Mouse (Mus musculus) frontal cortex, postnatal 25 days (tissue): ENCODE data around the gene Pttg1ip.

Experiments used
- DNase-seq, 2 experiments: peaks; one replicate each; pipeline ENCODE4 v3.0.0; 2022; ENCODE audit warnings: low spot score in 2 of 2

Pttg1ip gene

DNA sequence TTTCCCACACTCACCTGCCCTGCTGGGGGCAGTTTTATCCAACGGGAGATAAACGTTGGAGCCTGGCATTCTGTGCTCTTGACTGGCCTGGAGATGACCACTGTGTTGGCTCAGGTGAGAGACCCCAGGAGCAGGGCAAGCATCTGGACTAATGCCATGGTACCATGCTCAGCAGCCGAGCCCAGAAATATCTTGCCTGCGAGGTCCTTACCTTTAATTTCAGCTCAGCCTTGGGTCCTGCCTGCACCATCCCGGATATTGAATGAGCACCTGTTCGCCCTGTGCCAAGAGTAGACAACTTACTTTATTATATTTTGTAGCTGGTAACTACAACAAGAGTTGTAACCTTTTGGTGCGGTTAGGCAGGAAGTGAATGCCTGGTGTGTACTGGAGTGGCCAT, 25.3 kb downstream of the Pttg1ip start:
- no peak for DNase-seq

DNA sequence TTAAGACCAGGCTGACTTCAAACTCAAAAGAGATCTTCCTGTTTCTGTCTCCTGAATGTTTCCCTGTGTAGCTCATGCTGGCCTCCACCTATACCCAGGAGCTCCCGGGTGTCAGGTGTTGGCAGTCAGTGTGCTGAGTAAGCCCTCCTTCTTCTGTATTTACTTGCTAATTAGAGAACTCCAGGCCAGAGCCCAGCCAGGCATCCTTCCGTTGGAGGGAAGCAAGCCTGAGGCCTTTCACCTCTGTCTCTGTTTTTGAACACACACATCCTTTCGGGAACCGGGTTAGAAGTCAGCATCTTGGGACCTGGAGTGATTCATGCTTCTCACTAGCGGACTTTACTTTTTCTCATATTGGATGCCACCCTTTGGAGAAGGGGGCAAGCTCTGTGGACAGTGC, 25.9 kb downstream of the Pttg1ip start:
- no peak for DNase-seq

DNA sequence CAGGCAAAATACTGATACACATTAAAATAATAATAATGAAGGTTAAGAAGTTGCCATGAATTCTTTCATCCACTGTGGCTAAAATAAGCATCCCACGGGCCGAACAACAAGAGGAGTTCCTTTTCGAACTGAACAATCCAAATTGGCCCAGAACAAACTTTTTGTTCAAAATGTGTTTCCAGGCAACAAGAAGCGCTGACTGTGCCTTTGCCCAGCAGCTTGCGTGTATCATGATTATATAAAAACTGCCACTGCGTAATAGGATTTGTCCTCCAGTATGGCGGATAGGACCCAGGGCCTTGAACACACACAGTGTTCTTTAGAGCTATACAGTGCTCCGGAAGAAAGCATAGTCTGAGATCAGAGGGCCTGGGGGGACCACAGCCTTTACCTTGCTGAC, 27.1 kb downstream of the Pttg1ip start:
- DNase-seq = no peak

DNA sequence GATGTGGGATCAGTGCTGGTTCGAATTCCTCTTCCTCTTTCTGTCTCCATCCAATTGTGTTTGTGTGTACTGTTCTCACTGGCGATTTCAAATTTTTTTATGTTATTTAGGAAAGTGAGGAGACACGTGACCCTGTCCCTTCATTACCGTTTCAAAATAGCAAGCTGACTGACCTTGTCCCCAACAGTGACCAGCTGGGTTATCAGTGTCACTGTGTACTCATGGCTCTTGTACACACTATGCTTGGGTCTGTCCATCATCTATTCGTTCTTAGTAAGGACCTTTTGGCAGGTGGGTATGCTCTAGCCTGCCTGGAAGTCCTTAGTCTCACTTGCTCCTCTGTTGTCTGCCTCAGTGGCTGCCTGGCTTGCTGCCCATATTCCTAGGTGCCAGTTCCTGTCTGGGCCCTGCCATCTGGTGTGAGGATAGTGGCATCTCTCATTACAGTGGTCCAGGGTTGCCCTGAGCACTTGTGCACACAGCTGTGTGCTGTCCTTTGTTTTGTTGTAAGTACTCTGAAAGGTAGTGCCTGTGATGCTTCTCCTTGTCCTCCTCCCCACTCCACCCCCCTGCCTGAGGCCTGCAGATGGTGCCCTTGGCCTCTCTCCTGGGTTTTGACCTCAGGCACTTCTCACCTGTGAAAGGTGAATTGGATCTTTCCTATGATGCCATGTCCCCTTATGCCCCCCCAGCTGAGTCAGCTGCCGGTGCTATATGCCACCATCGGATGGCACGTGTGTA, 28.9 kb downstream of the Pttg1ip start:
- no peak for DNase-seq

DNA sequence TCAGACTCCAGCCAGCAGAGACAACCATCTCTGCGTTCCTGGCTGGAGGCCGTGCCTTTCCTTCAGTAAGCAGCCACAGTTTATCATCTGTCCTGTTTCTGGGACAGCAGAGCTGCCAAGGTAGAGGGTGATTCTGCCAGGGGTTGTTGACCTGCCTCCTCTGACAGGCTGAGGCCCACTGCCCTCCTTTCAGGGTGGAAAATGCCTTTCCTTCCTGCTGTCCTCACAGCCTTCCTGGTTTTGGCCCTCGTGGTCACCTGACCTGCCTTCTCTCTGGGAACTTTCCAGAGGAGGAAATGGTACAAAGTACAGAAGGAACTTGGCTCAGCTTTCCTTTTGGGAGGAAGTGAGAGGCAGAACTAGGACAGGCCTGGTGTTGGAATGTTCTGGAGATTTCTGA, 31.9 kb downstream of the Pttg1ip start:
- no peak for DNase-seq

DNA sequence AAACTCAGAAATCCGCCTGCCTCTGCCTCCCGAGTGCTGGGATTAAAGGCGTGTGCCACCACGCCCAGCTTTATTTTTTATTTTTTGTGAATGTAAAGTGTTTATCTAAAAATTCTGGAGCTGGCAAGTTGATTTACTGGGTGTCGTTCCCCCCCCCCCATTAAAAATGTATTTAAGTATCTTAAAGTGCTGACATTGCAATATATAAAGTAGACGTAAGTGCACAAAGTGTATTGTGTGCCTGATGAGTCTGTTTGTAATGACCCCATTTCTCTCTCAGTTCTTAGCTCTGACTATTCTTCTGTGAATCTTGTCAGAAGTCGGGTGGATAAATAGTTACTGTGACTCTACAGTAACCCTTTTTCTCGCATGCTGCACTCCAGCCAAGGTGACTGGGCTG, 34.1 kb downstream of the Pttg1ip start:
- DNase-seq = no peak

DNA sequence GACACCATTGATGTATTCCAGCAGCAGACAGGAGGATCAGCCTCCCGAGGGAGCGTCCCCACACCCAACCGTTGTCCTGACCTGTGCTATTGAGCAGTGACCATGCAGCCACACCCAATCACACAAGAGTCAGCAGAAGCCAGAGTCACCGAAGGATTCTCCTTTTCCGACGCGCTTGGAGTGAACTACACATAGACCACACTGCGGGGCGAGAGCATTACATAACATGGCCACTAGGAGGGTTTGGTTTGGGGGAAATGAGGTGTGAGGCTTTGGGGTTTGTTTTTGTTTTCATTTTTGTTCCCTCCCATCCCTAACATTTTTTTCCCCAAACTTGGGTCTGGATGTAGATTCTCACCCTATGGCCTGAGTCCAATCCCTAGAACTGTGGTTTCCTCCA, 34.6 kb downstream of the Pttg1ip start:
- DNase-seq = no peak

DNA sequence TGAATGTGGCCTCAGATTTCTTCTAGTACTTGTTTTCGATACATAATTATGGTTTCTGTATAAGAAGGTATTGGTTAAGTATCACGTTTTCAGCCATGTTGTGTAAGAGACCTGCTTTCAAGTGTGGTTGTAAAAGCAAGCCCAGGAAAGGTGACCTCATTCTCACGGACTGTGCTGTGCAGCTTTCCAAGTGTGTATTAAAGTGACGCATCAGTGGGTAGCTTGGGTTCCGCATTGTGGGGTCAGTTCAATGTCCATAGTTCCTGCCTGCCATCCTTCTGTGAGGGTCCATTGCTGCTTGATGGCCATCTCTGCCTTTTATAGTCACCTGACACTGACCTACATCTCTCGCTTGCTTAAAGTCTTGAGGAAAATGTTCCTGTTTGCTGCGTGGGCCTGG, 35.4 kb downstream of the Pttg1ip start:
- DNase-seq = no peak

DNA sequence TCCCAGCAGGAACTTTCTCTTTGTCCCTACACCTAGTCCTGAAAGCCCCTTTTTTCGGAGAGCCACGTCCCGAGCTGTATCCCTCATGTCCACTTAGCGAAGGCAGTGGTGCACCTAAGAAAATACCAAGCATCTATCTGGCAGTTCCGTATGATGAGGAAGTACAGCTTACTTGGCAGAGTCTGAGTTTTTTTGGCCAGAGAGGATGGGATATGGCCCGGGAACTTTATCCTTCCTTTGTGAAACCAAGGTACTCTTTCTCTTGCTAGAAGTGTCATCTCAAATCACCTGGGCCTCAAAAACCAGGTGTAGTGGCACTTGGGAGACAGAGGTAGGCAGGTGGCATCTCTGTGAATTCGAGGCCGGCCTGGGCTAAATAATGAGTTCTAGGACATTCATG, 40.0 kb downstream of the Pttg1ip start:
- no peak for DNase-seq

DNA sequence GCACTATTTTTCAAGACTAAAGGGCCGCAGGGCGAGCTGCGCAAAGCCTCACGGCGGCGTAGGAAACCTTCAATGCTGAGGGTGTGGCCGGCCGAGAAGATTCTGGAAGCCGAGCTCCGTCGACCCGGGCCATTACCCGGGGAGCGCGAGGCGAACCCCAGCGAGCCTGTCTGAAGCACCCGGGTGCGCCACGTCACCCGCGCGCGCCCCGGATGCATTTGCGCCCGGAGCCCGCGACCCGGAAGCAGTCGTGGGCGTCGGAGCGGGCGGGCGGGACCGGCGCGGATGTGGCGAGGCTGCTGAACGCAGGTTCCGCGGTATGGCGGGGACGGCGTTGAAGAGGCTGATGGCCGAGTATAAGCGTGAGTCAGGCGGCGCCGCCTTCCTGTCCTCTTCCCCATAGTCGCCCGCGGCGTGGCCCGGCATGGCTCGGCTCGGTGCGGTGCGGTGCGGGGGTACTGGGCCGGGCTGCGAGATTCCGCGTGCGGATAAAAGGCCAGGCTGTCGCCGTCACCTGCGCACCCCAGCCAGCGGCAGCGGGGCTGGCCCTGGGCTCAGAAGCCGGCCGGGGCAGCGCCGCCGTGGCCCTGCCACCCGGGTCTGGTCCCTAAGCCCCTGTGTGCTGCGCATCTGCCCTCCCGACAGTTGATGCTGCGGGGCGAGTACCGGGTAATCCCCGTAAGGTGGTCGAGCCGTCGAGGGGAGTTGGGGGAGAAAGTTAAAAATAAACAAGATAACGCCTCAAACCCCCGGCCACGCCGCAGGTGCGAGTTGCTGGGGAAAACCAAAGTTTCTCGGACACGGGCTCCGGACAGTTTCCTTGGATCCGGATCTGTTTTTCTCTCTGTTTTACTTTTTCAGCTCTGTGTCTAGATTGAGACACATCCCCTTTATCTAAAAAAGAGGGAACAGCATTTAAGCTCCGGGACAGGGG, 40.8 kb downstream of the Pttg1ip start, which contains the start of gene Ube2g2:
TSS of gene Ube2g2 (plus strand) at position 221 of the 934 bp plus-strand sequence.
- DNase-seq = peak; percentile 74 to 88

DNA sequence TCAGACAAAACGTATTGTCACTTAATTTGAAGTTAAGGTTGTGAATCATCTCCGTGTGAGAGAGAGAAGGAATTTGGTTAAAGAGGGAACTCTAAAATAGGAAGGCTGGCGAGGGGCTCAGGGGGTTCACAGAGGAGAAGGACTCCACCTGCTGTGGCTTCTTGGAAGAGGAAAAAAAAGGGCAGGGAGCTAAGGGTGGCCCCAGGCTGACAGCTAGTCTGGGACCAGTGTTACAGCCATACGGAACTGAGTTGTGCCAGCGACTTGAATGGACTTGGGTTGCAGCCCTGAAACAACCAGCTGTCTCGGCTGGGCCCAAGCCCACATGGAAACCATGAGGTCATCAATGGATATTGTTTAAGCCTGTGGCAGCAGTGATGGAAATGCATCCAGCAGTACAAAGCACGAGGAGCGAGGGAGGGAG, 41.6 kb downstream of the Pttg1ip start:
- no peak for DNase-seq

DNA sequence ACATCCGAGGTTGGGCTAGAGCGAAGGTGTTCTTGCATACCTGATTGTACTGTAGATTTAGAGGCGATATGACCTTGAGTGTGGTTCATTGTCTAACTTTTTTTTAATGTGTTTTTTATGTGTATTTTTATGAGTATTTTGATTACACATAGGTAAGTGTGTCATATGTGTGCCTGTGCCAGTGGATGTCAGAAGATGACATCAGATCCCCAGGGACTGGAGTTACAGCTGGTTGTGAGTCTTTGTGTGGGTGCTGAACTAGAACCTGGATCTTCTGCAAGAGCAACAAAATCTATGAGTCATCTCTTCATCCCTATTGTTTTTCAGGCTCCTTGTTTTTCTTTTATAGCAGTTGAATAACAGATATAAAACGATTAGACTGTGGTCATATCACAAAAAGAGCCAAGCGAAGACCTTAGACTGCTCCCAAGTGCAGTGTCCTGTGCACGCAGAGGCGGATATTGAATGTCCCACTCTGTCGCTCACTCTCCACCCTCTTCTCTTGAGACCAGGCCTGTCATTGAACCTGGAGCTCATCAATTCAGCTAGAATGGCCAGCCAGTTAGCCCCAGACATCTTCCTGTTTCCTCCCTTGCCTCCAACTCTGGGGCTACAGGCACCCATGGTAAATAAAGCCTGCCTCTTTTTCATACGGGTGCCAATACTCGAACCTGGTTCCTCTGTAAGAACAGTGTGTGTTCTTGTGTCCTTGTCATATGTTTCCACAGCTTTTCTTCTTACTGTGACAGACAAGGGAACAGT, 42.3 kb downstream of the Pttg1ip start:
- no peak for DNase-seq

DNA sequence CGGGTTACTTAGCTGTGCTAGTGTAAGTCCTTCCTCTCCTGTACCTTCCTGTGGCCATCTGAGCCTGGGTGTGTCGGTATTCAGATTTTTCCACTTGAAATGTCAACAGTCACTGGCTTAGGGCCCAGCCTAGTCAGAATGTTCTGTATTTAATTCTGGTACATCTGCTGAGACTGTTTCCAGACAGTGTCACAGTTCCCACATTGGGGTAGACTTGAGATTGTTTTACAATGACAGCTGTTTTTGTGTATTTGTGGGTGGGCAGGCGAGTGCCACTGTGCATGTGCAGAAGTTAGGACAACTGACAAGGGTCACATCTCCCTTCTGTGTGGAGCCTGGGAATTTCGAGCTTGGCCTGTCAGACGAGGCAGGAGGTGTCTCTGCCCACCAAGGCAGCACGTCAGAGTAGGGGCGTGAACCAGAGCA, 43.1 kb downstream of the Pttg1ip start:
- DNase-seq = no peak

DNA sequence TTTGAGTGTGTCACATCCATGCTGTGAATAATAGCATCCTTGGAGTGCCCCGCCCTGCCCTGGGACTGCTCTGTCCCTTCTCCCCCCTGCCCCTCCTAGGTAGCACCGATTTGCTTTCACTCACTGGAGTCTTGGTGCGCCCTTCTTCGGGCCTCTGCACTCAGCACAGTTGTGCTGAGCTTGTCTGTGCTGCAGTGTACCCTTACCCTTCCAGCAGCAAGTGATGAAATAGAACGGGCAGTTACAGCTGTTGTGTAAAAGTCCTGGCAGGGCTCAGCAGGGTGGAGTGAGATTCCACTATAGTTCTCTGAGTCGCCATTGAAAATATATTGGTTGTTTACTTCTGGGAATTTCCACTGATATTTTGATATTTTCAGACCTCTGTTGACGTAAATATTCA, 44.5 kb downstream of the Pttg1ip start:
- no peak for DNase-seq

DNA sequence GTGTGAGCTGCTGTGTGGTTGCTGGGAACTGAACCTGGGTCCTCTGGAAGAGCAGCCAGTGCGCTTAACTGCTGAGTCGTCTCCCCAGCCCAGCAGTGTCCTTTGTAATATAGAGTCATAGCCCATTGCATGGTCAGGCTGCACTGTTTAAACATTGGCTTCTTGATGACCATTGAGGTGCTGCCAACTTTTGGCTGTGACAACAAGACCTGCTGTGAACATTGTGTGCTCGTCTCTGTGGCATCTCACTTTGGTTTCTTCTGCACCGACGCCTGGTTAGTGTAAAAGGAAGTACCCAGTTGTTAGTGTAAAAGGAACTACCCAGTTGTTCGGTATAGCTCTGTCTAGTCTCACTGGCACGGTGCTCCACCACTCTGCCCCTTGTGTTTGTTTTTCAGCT, 45.1 kb downstream of the Pttg1ip start:
- no peak for DNase-seq

DNA sequence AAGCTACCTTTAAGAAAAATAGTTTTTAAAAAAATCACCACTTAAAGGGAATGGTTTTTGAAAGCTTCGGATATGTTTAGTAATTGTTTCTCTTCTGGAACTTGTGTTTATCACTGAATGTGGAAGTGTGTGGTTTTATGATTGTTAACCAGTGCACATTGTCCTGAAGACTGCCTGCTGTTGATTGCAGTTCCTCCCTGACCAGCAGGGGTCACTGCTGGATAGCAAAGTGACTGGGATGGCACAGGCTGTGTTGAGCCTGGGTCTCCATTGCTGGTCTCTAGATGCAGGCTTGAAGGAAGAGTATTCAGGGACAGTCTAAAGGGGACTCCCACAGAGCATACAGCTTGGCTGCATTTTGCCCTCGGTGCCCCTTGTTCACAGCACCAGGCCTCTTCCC, 46.0 kb downstream of the Pttg1ip start:
- peak; percentile 70 to 79 for DNase-seq

DNA sequence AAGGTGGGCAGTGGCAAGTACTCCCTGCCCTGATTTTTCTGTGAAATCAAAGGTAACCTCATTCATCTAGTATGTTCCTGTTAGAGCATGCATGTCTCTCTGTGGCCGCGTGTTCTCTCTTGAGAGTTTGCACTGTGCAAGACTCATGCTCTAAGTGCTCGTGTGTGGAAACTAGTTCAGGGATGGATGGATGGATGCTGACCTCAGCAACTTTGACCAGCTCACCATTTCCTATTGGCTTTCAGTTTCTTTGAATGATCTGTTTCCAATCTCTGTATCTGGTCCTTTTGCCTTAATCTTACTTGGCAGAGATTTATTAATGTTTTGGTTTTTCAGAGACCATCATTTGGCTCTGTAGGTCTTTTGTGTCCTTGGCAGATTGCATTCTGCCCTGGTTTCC, 47.6 kb downstream of the Pttg1ip start:
- no peak for DNase-seq

DNA sequence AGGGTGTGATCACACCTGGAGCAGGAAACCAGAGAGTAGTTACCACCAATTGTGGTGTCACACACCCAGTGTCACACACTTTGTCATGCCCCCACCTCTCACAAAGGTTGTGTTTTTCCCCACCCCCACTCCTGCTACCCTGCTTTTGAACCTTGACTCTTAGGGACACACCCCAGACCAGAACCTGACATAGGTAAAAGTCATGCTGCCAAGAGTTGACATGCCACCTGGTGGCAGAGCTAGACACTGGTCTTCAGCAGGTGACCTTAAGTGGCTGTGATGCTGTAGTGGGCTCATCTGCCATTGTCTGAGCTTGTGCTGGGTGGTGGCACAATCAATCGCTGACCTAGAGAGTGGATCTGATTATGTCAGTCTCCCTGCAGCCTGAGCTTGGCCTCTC, 48.5 kb downstream of the Pttg1ip start:
- DNase-seq = no peak

DNA sequence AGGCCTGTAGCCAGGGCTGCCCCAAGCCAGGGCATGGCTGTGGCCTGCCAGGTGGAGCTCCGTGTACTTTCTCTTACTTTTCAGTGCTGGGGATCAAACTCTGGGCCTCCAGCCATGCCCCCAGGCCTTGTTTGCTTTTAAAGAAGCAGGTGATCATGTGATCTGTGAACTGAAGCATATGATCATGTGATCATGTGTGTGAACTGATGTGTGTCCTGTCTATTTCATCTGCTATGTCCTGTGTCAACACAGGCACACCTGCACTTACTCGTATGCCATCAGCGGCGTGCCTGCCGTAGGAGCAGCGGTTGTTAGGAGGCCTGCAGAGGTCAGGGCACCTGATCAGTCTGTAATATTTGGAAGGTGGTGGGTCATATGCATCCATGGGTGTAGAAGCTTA, 52.5 kb downstream of the Pttg1ip start:
- no peak for DNase-seq

DNA sequence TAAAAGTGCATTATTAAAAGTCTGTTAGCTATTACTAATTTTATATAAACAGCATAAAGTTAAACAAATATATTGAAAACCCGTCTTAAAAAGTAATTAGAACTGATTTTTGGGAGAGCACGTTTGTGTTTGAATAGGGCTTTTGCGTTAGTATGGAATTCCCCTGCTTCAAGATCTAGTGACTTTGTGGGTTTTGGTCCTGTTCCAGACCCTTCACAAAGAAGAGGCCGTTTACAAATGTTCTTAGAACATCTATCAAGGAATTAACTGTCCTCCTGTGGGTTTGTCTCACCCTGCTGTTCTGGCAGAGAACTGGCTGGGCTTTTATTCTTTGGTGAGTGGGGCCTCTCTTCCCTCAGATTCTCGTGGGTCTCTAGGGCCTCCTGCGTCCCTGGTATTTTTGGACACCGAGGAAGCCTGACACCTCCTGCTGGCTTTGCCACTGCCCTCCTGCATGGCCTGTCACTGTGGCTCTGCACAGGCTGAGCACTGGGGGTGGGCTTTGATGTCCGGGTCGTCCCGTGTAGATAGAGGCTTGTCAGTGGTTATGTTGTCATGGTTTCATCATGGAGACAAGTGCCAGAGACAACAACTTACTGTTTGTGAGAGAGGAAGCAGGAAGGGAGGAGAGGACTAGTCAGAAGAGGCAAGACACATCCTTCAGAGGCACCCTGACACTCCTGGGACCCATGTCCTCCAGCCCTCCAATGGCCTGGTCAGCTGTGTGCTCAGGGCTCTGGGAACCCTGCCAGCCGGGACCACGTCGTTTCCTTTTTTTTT, 53.1 kb downstream of the Pttg1ip start:
- no peak for DNase-seq

DNA sequence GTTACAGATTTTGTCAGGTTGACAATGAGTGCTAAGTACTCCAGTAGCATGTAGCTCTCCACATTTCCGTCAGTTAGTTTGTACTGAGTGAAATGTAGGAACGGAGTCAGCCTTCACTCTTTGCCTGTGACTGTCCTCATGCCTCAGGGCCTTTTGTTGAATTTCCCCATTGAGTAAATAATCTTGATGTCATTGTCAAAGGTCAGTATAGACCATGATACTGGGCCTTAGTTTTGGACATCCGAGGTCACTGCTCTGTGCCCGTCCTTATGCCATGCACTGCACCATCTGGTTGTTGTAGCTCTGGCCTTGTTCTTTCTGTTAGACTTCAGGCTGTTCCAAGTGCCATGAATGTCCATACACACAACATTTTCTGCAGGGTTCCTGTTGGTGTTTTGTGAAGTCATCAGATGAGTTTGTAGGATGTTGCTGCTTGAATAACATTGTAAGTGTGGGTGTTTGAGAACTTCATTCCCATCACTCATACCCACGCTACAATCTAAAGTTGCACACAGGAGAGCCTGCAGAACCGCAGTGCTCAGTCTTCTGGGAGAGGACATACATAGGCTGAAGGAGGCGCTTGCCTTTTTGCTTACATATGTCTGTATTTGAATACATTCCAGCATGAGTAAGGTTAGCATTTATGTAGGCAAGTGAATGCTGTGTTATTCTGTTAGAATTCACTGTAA, 54.9 kb downstream of the Pttg1ip start:
- DNase-seq = no peak
